Mouse (Mus musculus) intestine, embryonic 16.5 days (tissue): ENCODE results near the gene Slc38a8. TPM values are rescaled to one million over a fixed set of nuclear protein-coding genes. Genes with fewer than 3 reads are reported as not detected.

ENCODE experiments used
- ATAC-seq: fragments of 200-750 bp; cut with Nextera tagmentation; 2 replicates; pipeline ENCODE4 v1.8.0; 2017; ENCODE audit warnings: moderate TSS enrichment, moderate library complexity
- H3K27ac ChIP-seq: fragments of 300-500 bp; sonication (generic); 2 replicates; pipeline ENCODE4 v1.5.1; 2014; ENCODE audit warnings: mild to moderate bottlenecking, low read length
- H3K27me3 ChIP-seq: fragments of 300-500 bp; sonication (generic); replicated peaks from 2 replicates; pipeline ENCODE4 v1.6.1; 2014; ENCODE audit warnings: low read length, control low read depth, mixed read lengths; ENCODE audit not compliant: control insufficient read depth, insufficient read depth
- H3K36me3 ChIP-seq: fragments of 300-500 bp; sonication (generic); 2 replicates; pipeline ENCODE4 v1.6.1; 2014; ENCODE audit warnings: low read length, control low read depth; ENCODE audit not compliant: control insufficient read depth, insufficient read depth
- H3K4me1 ChIP-seq: fragments of 300-500 bp; sonication (generic); 2 replicates; pipeline ENCODE4 v1.6.1; 2014; ENCODE audit warnings: low read length, control low read depth, mixed read lengths; ENCODE audit not compliant: control insufficient read depth, insufficient read depth
- H3K4me2 ChIP-seq: fragments of 300-500 bp; sonication (generic); 2 replicates; pipeline ENCODE4 v1.6.1; 2014; ENCODE audit warnings: low read depth, low read length, control low read depth
- H3K4me3 ChIP-seq: fragments of 300-500 bp; sonication (generic); 2 replicates; pipeline ENCODE4 v1.5.1; 2014; ENCODE audit warnings: mild to moderate bottlenecking, low read length
- H3K9ac ChIP-seq: fragments of 300-500 bp; sonication (generic); 2 replicates; pipeline ENCODE4 v1.6.1; 2014; ENCODE audit warnings: low read depth, low read length
- H3K9me3 ChIP-seq: fragments of 300-500 bp; sonication (generic); 2 replicates; pipeline ENCODE4 v1.6.1; 2016; ENCODE audit warnings: low read length, control low read depth; ENCODE audit not compliant: control insufficient read depth
- WGBS: fragments of 180-500 bp; shearing (Covaris S2); extraction: QIAGEN DNeasy Blood & Tissue Kit; methylation state at CpG from one replicate; pipeline ENCODE4 v1.1.7; 2014; 5-methylcytosine and 5-hydroxymethylcytosine counted together
- polyA plus RNA-seq: library from polyadenylated mRNA; unstranded; fragments of >200 nt; fragmentation: Nextera tagmentation; extraction: Ambion mirVana; gene quantifications from 2 replicates; pipeline ENCODE4 v1.2.1, GENCODE M21; 2015

Slc38a8 gene
- 0.05 and 0.06 TPM in 2 replicates for polyA plus RNA-seq

DNA sequence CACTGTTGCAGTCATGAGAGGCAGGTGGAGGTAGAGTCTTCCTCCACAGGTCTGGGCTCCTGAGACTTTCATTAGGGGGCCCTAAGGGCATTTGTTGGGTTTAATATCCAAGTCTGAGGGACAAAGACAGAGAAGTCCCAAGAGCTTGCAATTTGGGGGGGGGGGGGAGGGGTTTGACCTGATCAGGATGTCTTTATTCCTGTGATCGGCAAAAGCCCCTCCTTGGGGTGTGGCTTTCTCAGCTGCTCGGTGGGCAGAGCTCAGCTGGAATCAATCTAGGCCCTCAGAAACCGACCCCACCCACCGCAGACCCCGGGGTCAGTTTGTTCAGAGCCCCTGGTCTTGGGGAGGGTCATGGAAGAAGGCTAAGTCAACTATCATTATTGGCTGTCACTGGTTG, at the start of gene Slc38a8:
Slc38a8 (minus strand) TSS at position 101 of the 400 bp plus-strand sequence.
- no peak within 1 kb of the TSS for H3K9ac ChIP-seq
- H3K36me3 ChIP-seq: no peaks in the 10 kb centered on the region

DNA sequence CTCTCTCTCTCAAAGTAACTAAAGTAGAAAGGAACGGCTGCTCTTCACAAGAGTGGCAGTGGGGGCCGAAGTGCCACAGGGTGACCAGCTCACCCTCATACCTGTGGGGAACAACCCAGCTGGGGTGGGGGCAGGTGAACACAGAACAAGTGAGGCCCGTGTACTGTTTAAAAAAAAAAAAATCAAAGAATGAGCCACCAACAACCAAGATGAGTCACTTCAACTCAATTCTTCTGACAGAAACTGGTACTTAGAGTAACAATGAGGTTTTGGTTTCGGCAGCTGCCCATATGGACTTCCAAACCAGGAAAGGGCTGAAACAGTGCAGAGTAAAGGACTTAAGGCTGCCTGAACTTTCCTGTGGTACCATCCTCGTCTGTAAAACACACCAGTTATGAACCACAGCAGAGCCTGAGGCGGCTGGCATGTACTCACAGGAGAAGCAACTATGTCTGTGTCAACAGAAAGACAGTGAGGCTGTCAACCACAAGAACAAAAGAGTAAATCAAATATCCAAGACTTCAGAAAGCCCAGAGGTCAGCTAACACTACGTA, 47.1 kb upstream of the Slc38a8 start:
- Histone ChIP-seq H3K27me3 (no peaks in the 10 kb centered on the region), H3K4me3 (no peak overlapping the region), H3K36me3 (peaks cover 14% of the 10 kb centered on the region), H3K27ac (no peak overlapping the region), H3K4me2 (no peak overlapping the region), H3K9ac (no peak overlapping the region), H3K4me1 (peaks cover 20% of the 10 kb centered on the region), H3K9me3 (no peaks in the 10 kb centered on the region)
- 69% methylated on average over 7 of the region's 7 CpGs for WGBS
- no peak for ATAC-seq

More for the DNA sequence above, at the start of gene Slc38a8:
- no peak within 1 kb of the TSS for H3K27ac ChIP-seq
- ATAC-seq: no peak
- H3K4me1 ChIP-seq: no peaks in the 10 kb centered on the region
- no peaks in the 10 kb centered on the region; the same call in 1 of the 2 replicates for H3K27me3 ChIP-seq
- H3K4me3 ChIP-seq: no peak within 1 kb of the TSS
- H3K9me3 ChIP-seq: no peaks in the 10 kb centered on the region
- H3K4me2 ChIP-seq: no peak within 1 kb of the TSS
- 48% methylated on average over 5 of the region's 5 CpGs for WGBS

GRCm38 (mm10) chr8:119547019-119547691, 45.7 kb upstream of the Slc38a8 start:
- H3K9ac ChIP-seq: 0 out of 2 replicates have a peak overlapping the region, but pooled peaks have one; percentile 12
- 0 out of 2 replicates have a peak overlapping the region, but pooled peaks have one; percentile 8 for H3K27ac ChIP-seq

GRCm38 (mm10) chr8:119545791-119546190, 44.3 kb upstream of the Slc38a8 start:
- Histone ChIP-seq H3K27ac (no peak overlapping the region), H3K9ac (no peak overlapping the region), H3K4me3 (no peak overlapping the region), H3K36me3 (peaks cover 25% of the 10 kb centered on the region), H3K9me3 (no peaks in the 10 kb centered on the region), H3K27me3 (no peaks in the 10 kb centered on the region), H3K4me2 (no peak overlapping the region), H3K4me1 (no peaks in the 10 kb centered on the region; the same call in 1 of the 2 replicates)
- ATAC-seq: no peak
- WGBS: 91% methylated on average over 6 of the region's 6 CpGs

More at GRCm38 (mm10) chr8:119547019-119547691, 45.7 kb upstream of the Slc38a8 start:
- Histone ChIP-seq H3K4me2 (no peak overlapping the region), H3K27me3 (no peaks in the 10 kb centered on the region), H3K9me3 (no peaks in the 10 kb centered on the region), H3K4me3 (no peak overlapping the region), H3K4me1 (peaks cover 11% of the 10 kb centered on the region), H3K36me3 (peaks cover 18% of the 10 kb centered on the region)
- no peak for ATAC-seq
- WGBS: 62% methylated on average over 18 of the region's 18 CpGs

DNA sequence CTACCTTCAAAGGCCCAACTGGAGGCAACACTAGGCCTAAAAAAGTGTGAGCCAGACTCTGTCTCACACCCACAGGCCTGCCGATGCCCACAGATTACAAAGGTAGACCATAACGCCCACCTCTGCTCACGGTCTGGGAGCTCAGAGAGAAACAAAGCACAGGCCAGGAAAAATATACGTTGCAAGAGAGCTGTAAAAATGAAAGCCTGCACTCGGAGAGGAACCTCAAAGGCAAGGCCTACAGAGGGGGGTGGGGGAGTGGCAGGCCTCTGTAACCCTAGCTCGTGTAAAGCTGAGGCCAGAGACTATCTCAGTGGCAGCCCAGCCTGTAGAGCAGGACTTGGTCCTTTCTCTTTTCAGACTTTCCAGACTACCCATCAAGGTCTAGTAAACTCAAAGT, 43.7 kb upstream of the Slc38a8 start:
- no peaks in the 10 kb centered on the region; the same call in 1 of the 2 replicates for H3K4me1 ChIP-seq
- H3K4me2 ChIP-seq: no peak overlapping the region
- H3K9me3 ChIP-seq: no peaks in the 10 kb centered on the region
- WGBS: 64% methylated on average over 6 of the region's 6 CpGs
- ATAC-seq: no peak
- H3K27ac ChIP-seq: no peak overlapping the region
- H3K9ac ChIP-seq: no peak overlapping the region
- peaks cover 27% of the 10 kb centered on the region for H3K36me3 ChIP-seq
- H3K27me3 ChIP-seq: no peaks in the 10 kb centered on the region
- no peak overlapping the region for H3K4me3 ChIP-seq

GRCm38 (mm10) chr8:119544606-119545005, 43.1 kb upstream of the Slc38a8 start:
- WGBS: 77% methylated on average over 3 of the region's 3 CpGs
- Histone ChIP-seq H3K27me3 (no peaks in the 10 kb centered on the region), H3K4me3 (no peak overlapping the region), H3K27ac (no peak overlapping the region), H3K36me3 (peaks cover 29% of the 10 kb centered on the region), H3K4me1 (no peaks in the 10 kb centered on the region; the same call in 1 of the 2 replicates), H3K9me3 (no peaks in the 10 kb centered on the region), H3K4me2 (no peak overlapping the region), H3K9ac (no peak overlapping the region)
- no peak for ATAC-seq

DNA sequence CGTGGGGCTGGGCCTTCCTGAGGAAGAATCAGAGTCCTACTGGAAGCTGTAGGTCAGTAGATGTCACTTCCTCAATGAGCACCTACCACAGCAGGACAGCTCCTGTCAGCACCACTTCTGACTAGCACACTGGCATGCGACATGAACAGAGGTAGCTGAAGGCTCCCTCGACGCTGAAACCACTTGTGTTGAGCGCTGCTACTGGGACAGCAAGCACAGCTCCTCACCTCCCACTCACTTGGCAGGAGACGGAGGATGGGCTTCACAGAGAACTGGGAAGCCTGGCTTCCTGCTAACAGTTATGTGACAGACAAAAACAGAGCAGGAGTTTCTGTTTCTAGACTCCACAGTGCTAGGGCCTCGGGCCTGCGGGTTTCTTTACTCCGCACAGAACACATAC, 30.5 kb upstream of the Slc38a8 start:
- H3K9ac ChIP-seq: no peak overlapping the region
- ATAC-seq: 0 out of 2 replicates have a peak, but pooled peaks have one; percentile 31
- peaks cover 9% of the 10 kb centered on the region; the same call in 1 of the 2 replicates for H3K4me1 ChIP-seq
- no peaks in the 10 kb centered on the region for H3K9me3 ChIP-seq
- 84% methylated on average over 9 of the region's 9 CpGs for whole genome bisulfite sequencing
- no peak overlapping the region for H3K4me3 ChIP-seq
- peaks cover 33% of the 10 kb centered on the region for H3K36me3 ChIP-seq
- no peaks in the 10 kb centered on the region for H3K27me3 ChIP-seq
- no peak overlapping the region for H3K4me2 ChIP-seq
- no peak overlapping the region for H3K27ac ChIP-seq

DNA sequence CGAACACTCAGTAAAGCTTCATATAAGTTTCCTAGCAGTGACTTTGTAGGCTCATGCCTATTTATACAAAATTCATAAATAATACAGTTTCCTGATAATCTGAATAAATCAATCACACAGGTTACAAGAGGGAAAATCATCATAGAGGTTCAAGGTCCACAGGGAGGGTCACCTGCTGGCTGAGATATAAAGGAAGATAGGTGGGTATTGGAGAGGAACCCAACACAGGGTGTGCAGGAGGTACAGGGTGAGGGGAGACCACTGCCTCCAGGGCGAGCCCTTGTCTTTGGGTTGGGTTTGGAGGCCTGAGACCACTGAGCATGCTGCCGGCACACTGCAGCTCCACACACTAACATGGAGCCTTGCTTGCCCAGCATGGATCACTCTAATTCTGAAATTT, 29.9 kb upstream of the Slc38a8 start:
- H3K9ac ChIP-seq: no peak overlapping the region
- peaks cover 31% of the 10 kb centered on the region for H3K36me3 ChIP-seq
- no peaks in the 10 kb centered on the region for H3K27me3 ChIP-seq
- H3K27ac ChIP-seq: peak overlapping the region; percentile 48; the same call in 1 of the 2 replicates
- ATAC-seq: peak; percentile 63
- WGBS: 85% methylated on average over 3 of the region's 3 CpGs
- no peak overlapping the region for H3K4me2 ChIP-seq
- no peaks in the 10 kb centered on the region for H3K9me3 ChIP-seq
- peaks cover 9% of the 10 kb centered on the region; the same call in 1 of the 2 replicates for H3K4me1 ChIP-seq
- H3K4me3 ChIP-seq: no peak overlapping the region

- no peak overlapping the region for H3K9ac ChIP-seq
- ATAC-seq: peak; percentile 70
- no peak overlapping the region for H3K4me2 ChIP-seq
- peaks cover 9% of the 10 kb centered on the region; the same call in 1 of the 2 replicates for H3K4me1 ChIP-seq
- peak overlapping the region; percentile 48; the same call in 1 of the 2 replicates for H3K27ac ChIP-seq
- no peaks in the 10 kb centered on the region for H3K27me3 ChIP-seq
- peaks cover 31% of the 10 kb centered on the region for H3K36me3 ChIP-seq
- 66% methylated on average over 6 of the region's 6 CpGs for WGBS
- no peak overlapping the region for H3K4me3 ChIP-seq
- no peaks in the 10 kb centered on the region for H3K9me3 ChIP-seq
These were observed 29.4 kb upstream of the Slc38a8 start for GRCm38 (mm10) chr8:119530937-119531336.
